Mouse (Mus musculus) stomach, postnatal 0 days (tissue): ENCODE data around the gene Hk3. TPM values are rescaled to one million over a fixed set of nuclear protein-coding genes. Genes with fewer than 3 reads are reported as not detected.

Experiments
- ATAC-seq: fragments of 200-750 bp; cut with Nextera tagmentation; 2 replicates; pipeline ENCODE4 v1.8.0; 2017; ENCODE audit not compliant: low FRiP score, low TSS enrichment
- DNase-seq: peaks from one replicate; pipeline ENCODE4 v3.0.0-alpha.2; 2016; ENCODE audit warnings: low spot score
- H3K27ac ChIP-seq: fragments of 300-500 bp; sonication (generic); replicated peaks from 2 replicates; pipeline ENCODE4 v1.5.1; 2014; ENCODE audit warnings: mild to moderate bottlenecking, control low read depth
- H3K27me3 ChIP-seq: fragments of 300-500 bp; sonication (generic); 2 replicates; pipeline ENCODE4 v1.6.1; 2014; ENCODE audit warnings: low read length; ENCODE audit not compliant: control insufficient read depth, insufficient read depth
- H3K36me3 ChIP-seq: fragments of 300-500 bp; sonication (generic); 2 replicates; pipeline ENCODE4 v1.6.1; 2014; ENCODE audit warnings: low read length, mixed read lengths; ENCODE audit not compliant: control insufficient read depth, insufficient read depth
- H3K4me1 ChIP-seq: fragments of 300-500 bp; sonication (generic); replicated peaks from 2 replicates; pipeline ENCODE4 v1.6.1; 2014; ENCODE audit warnings: antibody characterized with exemption; ENCODE audit not compliant: control insufficient read depth, insufficient read depth
- H3K4me2 ChIP-seq: fragments of 300-500 bp; sonication (generic); replicated peaks from 2 replicates; pipeline ENCODE4 v1.6.1; 2014; ENCODE audit warnings: low read depth, mild to moderate bottlenecking, control low read depth, moderate library complexity
- H3K4me3 ChIP-seq: fragments of 300-500 bp; sonication (generic); 2 replicates; pipeline ENCODE4 v1.5.1; 2014; ENCODE audit warnings: low read depth, low read length, control low read depth
- H3K9ac ChIP-seq: fragments of 300-500 bp; sonication (generic); 2 replicates; pipeline ENCODE4 v1.6.1; 2014; ENCODE audit warnings: mild to moderate bottlenecking, low read length, control low read depth, mixed read lengths
- H3K9me3 ChIP-seq: fragments of 300-500 bp; sonication (generic); 2 replicates; pipeline ENCODE4 v1.6.1; 2016; ENCODE audit warnings: low read length; ENCODE audit not compliant: control insufficient read depth
- CTCF ChIP-seq: IDR thresholded peaks from 2 replicates; pipeline ENCODE4 v1.5.1; 2016; ENCODE audit warnings: antibody characterized with exemption, low read depth, mild to moderate bottlenecking, moderate library complexity
- EP300 ChIP-seq: optimal IDR thresholded peaks from 2 replicates; pipeline ENCODE3; 2016; ENCODE audit warnings: antibody characterized with exemption
- WGBS: fragments of 180-500 bp; shearing (Covaris S2); extraction: QIAGEN DNeasy Blood & Tissue Kit; methylation state at CpG from one replicate; pipeline ENCODE4 v1.1.7; 2014; 5-methylcytosine and 5-hydroxymethylcytosine counted together
- polyA plus RNA-seq: library from polyadenylated mRNA; unstranded; fragments of >200 nt; fragmentation: Nextera tagmentation; extraction: Ambion mirVana; gene quantifications from 2 replicates; pipeline ENCODE4 v1.2.1, GENCODE M21; 2015

Hk3 gene
- polyA plus RNA-seq, 1 experiment from 2014 or later: 0.69 TPM

DNA sequence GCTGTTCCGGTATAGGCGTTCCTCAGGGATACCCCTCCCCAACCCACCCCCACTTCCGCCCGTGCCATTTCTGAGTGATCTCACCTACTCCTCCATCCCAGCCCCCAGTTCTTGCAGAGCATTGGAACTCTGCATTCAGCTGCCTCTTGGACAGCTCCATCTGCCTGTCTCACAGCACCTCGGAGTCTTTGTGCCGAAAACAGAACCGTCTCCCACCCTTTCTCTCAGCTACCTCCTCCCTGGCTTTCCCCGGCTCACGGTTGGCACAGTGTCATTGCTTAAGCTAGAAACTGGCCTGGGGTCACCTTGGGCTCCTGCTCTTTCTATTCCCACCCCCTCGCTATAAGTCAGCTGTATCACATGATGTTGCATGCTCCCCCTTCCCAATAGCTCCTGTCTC lies 20.8 kb downstream of the Hk3 start:
- WGBS: 84% methylated on average over 10 of the region's 10 CpGs
- no peak for ATAC-seq
- Histone ChIP-seq H3K27ac (no peak overlapping the region), H3K9ac (no peak overlapping the region), H3K4me1 (no peaks in the 10 kb centered on the region), H3K36me3 (no peaks in the 10 kb centered on the region), H3K9me3 (no peaks in the 10 kb centered on the region), H3K4me3 (no peak overlapping the region), H3K27me3 (no peaks in the 10 kb centered on the region), H3K4me2 (no peak overlapping the region)
- DNase-seq: no peak
- TF ChIP-seq EP300 (no peak), CTCF (no peak)

DNA sequence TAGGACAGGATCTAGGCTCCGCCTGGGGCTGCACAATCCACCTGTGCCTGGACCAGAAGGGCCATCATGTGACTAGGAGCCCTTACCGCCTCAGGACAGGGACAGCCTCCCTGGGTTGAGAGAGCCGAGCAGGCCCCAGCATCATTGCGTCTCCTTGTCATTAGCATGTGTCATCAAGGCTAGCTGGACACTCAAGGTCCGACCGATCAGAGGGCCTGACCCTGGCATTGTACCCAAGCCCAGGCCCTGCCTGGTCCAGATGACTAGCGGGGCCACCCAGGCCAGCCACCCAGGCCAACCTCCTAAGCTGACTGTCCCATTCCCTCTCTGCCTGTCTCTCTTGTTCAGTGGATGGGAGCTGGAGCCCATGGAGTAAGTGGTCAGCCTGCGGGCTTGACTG lies 23.6 kb downstream of the Hk3 start:
- TF ChIP-seq EP300: no peak
- TF ChIP-seq CTCF: no peak
- H3K27me3 ChIP-seq: no peaks in the 10 kb centered on the region
- no peak overlapping the region for H3K4me3 ChIP-seq
- H3K4me1 ChIP-seq: no peaks in the 10 kb centered on the region
- DNase-seq (no peak), ATAC-seq (no peak)
- H3K9me3 ChIP-seq: no peaks in the 10 kb centered on the region
- no peak overlapping the region for H3K4me2 ChIP-seq
- H3K27ac ChIP-seq: no peak overlapping the region
- no peaks in the 10 kb centered on the region for H3K36me3 ChIP-seq
- H3K9ac ChIP-seq: no peak overlapping the region
- 84% methylated on average over 8 of the region's 8 CpGs for WGBS

DNA sequence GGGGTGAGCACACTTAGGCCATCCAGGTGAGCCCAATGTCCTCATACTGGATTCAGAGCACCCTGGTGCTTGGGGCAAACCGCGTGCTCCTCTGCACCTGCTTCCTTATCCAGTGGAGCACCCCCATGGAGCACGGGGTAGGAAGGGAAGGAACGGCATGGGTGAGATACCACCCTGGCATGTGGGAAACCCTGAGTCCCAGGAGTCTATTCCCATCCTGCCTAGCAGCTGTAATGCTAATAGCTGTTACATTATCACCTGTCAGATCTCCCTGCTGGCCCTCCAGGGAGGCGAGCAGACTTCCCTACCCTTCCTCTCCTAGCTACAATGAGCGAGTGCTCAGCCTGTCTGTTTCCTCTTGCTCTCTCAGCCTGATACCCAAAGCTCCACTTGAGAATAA lies 26.0 kb downstream of the Hk3 start:
- Histone ChIP-seq H3K4me3 (no peak overlapping the region), H3K36me3 (no peaks in the 10 kb centered on the region), H3K4me2 (no peak overlapping the region), H3K9ac (no peak overlapping the region), H3K4me1 (no peaks in the 10 kb centered on the region), H3K9me3 (no peaks in the 10 kb centered on the region), H3K27ac (no peak overlapping the region), H3K27me3 (no peaks in the 10 kb centered on the region)
- ATAC-seq (no peak), DNase-seq (no peak)
- no peak for TF ChIP-seq CTCF
- TF ChIP-seq EP300: no peak
- 63% methylated on average over 6 of the region's 6 CpGs for WGBS

DNA sequence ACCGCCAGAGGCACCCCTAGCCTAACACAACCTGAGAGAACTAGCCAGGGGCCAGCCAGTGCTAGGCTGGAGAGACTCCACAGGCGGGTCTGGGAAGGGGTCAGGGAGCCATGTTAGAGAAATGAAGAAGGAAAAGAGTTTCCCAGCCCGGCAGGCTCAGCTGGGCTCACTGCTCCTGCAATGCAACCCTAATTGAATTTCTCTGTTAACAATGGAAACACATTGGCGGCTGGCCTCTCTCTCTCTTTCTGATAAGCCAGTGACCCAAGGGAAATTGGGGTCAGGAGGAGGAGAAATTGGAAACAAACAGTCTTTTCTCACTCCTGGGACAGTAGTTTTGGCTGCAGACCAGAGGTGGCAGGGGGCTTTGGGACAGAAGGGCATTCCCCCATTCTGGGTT lies 26.6 kb downstream of the Hk3 start:
- Histone ChIP-seq H3K9ac (no peak overlapping the region), H3K4me3 (no peak overlapping the region), H3K36me3 (no peaks in the 10 kb centered on the region), H3K4me1 (no peaks in the 10 kb centered on the region), H3K9me3 (no peaks in the 10 kb centered on the region), H3K27ac (no peak overlapping the region), H3K27me3 (no peaks in the 10 kb centered on the region), H3K4me2 (no peak overlapping the region)
- TF ChIP-seq CTCF (no peak), EP300 (no peak)
- ATAC-seq: no peak
- 24% methylated on average over 4 of the region's 4 CpGs for WGBS
- no peak for DNase-seq

DNA sequence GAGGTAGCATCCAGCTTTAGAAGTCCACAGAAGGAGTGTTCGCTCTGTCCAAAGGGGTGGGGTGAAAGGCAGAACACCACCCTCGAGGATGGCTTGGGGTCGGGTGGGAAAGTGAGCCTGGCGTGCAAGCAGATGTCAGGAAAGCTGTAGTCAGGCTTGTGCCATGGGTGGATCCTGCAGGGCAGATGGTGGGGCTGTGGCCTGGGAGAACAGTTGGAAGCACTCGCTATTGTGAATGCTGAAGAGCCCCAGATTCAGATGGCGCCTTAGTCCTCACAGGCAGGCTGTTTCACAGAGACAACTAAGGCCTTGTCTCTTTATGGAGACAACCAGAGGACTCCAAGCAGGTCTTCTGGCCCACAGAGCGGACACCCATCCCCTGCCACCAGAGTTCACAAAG lies 29.0 kb downstream of the Hk3 start:
- Histone ChIP-seq H3K36me3 (no peaks in the 10 kb centered on the region), H3K9ac (no peak overlapping the region), H3K4me2 (no peak overlapping the region), H3K27ac (no peak overlapping the region), H3K4me1 (no peaks in the 10 kb centered on the region), H3K4me3 (no peak overlapping the region), H3K9me3 (no peaks in the 10 kb centered on the region), H3K27me3 (no peaks in the 10 kb centered on the region)
- ATAC-seq (no peak), DNase-seq (no peak)
- TF ChIP-seq EP300: no peak
- TF ChIP-seq CTCF: no peak
- WGBS: 86% methylated on average over 7 of the region's 7 CpGs

DNA sequence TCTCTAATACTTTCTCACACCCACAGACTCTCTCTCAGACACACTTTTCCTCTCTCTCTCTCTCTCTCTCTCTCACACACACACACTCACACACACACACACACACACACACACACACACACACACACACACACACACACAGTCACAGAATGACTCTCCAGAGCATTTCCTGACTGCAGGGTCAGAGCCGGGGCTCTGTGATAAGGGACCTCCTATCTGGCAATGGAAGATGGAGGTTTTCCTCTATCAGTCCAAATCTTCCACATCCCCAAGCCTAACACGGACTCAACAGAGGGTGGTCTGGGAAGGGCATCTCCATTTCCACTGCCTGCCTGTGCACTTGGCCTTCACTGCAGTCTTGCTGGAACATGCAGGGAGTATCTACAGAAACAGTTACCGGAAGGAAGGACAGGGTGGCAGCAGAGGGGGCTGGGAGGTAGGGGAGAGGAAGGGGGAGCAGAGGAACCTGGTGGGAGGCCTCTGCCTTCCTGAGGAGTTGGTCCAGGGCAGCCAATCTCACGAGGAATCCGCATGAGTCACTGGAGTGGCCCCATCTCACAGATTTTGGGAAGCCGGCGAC lies 32.9 kb downstream of the Hk3 start:
- no peaks in the 10 kb centered on the region for H3K27me3 ChIP-seq
- TF ChIP-seq CTCF (no peak), EP300 (no peak)
- WGBS: 42% methylated on average over 7 of the region's 7 CpGs

More for the DNA sequence above, 32.9 kb downstream of the Hk3 start:
- H3K9me3 ChIP-seq: no peaks in the 10 kb centered on the region
- no peak overlapping the region for H3K9ac ChIP-seq
- H3K27ac ChIP-seq: no peak overlapping the region
- H3K4me3 ChIP-seq: no peak overlapping the region
- H3K36me3 ChIP-seq: no peaks in the 10 kb centered on the region
- ATAC-seq (no peak), DNase-seq (no peak)
- no peaks in the 10 kb centered on the region for H3K4me1 ChIP-seq
- no peak overlapping the region for H3K4me2 ChIP-seq
